Mouse (Mus musculus) left cerebral cortex, postnatal 10 days (tissue): ENCODE measurements at regions not wholly inside any gene's neighbourhood (a gene's known extent, or its start where the extent isn't known, plus 50 kb on each side); places are given as distances from the start of the nearest gene placed in this dataset.

Experiments used
- DNase-seq, 2 experiments: peaks; one replicate each; pipeline ENCODE4 v3.0.0; 2021 to 2022; ENCODE audit warnings: low spot score in 2 of 2, mixed read lengths in 1 of 2; ENCODE audit errors: extremely low spot score in 1 of 2
- intact Hi-C: fragments of 180-260 bp; cut with DNase I; formaldehyde crosslinking; loops from one replicate; pipeline ENCODE4 v1.15.1; 2025

DNA sequence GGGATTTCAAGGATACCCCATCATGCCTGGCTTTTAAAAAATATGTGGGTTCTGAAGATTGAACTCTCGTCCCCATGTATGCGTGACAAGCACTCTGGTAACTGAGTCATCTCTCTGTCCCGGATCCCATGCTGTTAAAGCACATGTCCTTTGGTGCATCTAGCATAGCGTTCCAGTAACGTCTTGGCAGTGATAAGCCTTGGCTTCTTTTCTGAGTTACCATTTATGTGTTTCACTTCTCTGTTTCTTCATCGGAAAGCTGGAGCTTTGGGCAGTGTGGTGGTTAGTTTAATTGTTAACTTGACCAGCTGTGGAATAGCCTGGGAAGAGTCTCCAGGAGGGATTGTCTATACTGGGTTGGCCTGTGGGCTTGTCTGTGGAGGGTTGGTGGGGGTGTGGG, 115.7 kb upstream of the Cxcr4 start:
- intact Hi-C loops, result no loop called here
- DNase-seq, result no peak

DNA sequence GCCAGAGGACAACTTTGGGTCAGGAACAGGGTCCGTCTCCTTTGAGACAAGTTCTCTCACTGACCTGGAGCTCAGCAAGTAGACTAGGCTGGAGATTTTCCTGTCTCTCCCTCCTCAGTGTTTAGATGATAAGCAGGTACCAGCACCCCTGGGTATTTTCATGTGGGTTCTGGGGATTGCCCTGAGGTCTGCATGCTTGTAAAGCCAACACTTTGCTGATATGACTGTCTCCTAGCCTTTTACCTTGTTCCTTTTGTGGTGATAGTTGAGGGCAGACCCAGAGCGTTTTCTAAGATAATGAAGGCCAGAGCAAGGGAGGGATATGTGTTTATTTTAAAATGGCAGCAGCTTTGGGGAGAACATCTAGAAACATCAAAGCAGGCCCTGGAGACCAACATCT, 114.1 kb upstream of the Cxcr4 start:
- no peak for DNase-seq
- intact Hi-C loops, result no loop called here

DNA sequence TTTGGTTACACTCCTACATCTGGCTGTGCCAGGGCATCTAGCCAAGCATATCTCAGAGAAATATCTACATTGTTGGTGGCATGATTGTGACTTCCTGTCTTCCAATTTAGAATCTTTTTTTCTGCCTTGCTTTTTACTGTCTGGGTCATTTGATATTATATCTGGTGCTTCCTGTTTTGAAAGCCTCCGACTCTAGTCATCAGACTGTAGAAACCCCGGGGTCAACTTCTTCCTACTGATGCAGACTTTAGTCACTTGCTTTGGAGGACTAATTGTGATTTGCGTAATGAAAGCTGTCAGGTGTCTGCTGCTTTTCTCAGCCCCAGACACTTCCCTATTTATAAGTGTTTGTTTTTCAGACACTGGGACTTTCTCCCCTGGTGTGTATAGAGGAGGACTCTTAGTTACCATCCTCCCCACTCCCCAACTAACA, 113.0 kb upstream of the Cxcr4 start:
- no peak for DNase-seq
- intact Hi-C loops, result no loop called here

DNA sequence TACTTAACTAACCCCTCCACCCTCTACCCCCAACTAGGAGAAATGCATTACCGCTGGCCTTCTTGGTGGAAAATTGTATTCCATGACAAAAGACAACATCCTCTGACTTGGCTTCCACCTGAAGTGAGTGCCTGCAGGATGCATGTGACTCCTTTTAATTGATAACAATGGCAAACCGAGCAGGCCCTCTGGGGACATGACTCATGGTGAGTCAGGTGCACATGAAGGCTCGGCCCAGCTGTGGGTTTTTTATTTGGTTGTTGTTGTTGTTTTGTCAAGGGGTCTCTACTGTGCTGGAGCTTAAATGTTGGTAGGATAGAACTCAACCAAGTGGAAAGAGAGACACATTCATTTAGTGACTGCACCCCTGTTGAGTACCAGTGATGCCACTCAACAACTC, 109.2 kb upstream of the Cxcr4 start:
- no peak for DNase-seq
- intact Hi-C loops, result no loop called here

DNA sequence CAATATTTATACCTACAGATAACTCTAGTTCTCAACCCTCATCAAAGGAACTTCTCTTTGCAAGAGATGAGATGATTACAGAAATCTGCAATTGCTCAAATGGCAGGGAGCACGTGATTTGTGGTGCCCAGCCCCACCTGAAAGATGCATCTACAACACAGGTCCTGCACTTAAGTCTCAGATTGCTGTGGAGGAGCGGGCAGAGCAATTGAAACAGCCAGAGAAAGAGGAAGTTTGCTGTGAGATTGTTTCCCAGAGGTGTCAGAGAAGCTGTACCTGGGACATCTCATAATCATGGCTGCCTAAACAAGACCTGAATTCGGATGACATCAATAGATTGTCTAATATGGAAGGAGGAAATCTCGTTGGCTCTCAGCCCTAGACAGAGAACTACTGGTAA, 105.9 kb upstream of the Cxcr4 start:
- intact Hi-C loops, result no loop called here
- DNase-seq, result no peak

DNA sequence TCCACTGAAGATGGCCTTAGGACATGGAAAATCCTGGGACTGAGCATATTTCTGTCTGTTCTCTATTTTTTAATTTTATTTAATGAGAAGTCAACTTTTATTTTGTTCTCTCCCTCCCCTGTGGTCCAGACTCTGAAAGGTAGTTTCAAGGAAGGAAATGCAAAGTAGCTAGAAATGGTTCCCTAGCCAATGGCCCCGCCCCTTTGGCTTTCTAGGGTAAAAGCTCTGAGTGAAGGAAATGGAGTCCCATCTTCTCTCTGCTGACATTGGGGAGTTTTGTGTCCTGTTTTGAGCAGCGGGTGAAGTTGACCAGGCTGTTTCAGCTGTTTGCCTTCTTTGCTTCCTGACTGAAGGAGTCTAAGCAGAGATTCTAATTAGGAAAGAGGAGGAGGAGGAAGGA, 103.8 kb upstream of the Cxcr4 start:
- no peak for DNase-seq
- intact Hi-C loops, result no loop called here

DNA sequence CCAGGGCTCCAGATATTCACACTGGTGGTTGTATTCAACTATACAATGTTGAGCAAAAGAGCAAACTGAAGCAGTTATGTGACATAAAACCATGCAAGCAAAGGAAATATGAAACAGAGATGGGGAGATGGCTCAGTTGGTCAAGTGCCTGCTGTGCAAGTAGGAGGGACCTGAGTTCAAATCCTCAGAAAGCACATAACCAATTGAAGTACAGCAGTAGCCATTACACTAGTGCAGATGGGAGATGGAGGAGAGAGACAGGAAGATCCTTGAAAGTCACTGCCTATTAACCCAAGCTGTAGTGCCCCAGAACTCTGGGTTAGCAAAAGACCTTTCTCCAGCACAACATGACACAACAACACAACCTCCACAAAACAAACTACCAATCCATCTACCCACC, 100.7 kb upstream of the Cxcr4 start:
- no peak for DNase-seq
- intact Hi-C loops, result no loop called here

DNA sequence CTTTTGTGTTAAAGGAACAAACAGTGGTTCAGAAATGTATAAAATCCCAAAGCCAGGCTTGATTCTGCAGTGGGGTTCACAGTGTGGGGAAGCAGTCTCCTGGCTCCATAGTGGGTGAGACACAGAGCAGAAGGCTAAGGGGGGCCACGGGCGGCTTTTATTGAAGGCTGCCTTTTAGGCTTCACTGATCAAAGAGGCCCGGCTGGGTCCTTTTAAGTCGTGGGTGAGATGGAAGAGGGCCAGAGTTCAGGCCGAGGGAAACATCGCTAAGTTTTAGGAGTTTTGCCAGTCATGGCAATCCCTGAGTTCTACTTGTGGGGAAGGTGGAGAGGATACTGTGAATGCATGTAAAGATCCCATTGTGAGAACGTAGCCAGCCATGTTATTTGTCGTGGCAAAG, 100.2 kb upstream of the Cxcr4 start:
- DNase-seq, result no peak

DNA sequence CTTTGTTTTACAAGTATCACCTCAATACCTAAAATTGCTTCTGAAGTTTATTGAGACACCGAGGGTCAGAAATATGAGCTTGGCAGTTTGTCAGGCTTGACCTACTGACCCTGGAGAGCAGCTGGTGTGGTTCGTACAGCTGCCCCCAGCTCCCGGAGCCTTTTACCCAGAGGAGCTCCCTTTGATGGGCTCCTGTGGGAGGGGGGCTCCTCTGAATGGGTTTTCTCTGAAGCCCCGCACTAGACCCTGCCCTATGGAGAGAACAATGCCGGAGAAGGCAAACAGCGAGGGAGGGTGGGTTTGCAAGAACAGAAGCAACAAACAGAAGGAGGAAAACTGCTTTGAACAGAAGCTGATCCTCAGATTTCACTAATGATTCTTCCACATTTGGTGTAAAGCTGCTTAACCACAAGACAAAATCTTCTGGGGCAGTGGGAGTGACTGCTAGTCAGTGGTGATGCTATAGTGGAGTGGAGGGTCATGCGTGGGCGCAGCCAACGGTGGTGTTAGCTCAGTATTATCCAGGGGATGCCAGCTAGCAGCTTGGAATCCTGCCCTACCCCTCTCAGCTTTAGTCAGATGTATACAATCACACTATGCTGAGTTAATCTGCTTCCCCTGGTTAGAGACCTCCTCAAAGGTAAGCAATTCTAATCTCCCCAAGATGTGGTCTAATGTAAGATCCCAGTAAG, 95.3 kb upstream of the Cxcr4 start:
- intact Hi-C loops, result no loop called here
- no peak for DNase-seq

More for the DNA sequence above, 100.2 kb upstream of the Cxcr4 start:
- intact Hi-C loops, result no loop called here

DNA sequence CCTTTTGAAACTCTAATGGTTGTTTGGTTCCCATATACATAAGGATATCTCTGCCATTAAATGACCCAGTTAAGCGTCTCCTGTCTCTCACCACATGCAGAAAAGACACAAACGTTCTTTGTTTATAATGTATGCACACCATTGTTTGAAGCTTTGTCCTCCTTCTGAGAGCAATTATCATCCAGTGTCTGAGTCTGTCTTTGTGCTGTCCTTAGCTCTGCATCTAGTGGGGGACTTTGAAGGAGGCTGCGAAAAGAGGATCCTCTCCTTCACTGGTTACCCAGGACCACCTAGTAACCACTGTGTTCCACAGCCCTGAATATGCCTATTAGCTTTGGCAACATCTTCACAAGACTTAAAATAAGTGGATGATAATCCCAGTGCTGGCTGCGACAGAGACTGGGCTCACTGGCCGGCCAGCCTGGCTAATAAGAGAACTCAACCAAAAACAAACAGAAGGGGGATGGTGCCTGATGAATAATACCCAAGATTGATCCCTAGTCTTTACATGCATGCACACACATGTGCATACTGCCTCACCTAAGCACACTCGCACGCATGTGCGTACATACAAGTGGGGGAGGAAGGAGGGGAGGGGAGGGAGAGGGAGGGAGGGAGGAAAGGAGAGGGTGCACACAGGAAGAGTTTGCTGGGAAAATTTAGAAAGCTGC, 93.5 kb upstream of the Cxcr4 start:
- no peak for DNase-seq
- intact Hi-C loops, result no loop called here

DNA sequence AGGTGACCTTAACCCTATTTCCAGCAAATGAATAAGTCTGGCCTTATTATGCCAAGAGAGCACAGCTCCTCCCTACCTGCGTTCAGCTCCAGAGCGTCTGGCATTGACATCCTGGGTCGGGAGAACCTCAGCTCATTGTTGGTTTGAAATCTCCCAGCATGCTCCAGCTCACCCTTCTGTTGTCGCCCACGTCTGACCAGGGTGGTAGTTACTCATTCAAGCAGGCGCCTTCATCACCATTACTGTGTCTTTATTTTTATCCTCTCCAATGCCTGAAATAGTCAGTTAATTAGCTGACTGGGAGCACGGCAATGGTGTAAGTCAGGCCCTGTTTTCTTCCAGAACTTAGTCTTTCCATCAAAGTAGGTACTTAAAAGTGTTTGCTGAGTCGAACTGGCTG, 90.8 kb upstream of the Cxcr4 start:
- no peak for DNase-seq
- intact Hi-C loops, result no loop called here

DNA sequence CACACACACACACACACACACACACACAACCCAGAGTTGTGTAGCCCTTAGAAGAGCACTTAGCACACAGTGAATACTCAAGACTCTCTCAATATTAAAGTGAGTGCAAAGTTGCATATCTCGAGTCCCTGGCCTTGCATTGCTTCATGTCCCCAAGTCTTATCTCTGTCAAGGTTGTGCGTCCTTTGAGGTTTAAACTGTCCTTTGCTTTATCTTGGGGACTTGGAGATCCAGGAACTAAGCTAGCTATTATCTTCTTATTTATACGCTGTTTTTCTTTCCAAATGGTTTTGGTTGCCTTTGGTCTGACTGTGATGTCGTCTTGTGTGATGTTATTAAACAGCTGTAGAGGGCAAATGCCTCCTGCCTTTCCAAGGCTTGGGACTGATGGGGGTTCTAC, 89.2 kb upstream of the Cxcr4 start:
- intact Hi-C loops, result no loop called here
- DNase-seq, result no peak

DNA sequence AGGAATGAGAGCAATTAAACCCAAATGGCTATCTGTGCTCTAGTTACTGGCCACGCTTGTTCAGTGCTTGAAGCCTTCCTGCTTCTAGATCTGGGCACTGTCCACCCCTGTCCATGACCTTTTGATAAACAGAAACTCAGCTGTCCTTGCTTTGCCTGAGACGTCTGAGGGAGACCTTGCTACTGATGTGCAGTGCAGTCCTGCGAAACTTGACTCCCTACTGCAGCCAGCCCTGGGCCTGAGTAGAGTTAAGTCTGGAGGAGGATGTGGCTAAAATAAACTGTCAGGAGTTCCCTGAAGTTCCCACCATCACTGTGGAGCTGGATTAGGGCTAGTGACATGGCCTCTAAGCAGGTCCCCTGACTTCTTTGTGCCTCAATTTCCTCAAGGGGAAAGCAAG, 88.4 kb upstream of the Cxcr4 start:
- DNase-seq, result no peak
- intact Hi-C loops, result no loop called here

DNA sequence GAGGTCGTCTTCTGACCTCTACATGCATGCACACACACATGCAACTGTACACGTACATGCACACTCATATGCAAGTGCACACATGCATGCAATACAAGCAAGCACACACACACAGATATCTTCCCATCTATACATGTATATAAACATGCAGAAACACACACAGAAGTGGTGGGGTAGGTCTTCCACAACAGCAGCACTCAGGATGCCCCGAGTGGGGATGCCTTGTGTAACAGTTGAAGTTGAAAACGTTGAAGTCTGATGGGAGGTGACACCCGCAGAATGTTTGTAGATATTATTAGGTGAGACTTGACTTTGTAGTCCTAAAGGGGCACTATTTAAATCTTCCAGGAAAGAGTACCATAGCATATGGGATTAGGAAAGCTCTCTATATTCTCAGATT, 87.9 kb upstream of the Cxcr4 start:
- intact Hi-C loops, result no loop called here
- DNase-seq, result no peak

DNA sequence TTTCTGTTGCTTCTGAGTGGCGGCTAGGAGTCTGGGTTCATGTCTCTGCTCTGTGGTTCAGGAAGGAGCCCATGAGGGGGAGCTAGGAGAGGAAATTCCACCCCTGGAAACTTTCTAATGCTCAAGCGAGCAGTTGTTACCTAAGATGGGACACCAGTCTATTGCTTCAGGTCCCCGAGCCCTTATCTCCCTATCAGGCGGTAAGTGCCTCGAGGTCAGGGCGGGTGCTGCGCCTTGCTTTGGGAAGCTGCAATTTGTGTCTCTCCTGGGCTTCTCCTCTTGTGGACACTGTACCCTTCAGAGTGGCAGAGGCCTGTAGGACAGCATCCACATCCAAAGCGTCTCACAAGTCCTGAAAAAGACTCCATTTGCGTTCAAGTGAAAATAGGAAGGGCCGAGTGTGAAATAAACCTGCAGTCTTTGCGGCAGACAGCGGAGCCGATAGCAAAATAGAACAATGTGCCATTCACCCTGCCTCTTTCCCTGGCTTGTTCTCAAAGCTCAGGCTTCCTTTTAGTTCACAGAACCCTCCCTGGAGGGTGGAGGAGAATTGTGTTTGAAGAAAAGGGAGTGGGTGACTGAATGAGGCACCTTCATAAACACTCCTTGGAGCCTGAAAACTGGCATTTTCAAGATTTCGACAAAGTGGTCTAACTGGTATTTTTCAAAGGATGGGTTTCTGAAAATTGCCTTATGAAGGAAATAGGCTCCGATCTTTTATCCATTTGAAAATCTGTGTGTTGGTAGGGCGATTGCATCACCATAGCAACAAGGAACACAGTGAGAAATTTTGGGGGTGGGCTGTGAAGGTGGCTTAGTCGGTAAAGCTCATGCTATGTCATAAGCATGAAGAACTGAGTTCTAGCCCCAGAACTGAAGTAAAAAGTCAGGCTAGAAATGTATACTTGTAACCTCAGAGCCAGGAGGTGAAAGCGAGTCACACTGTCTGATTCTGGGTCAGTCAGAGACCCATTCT, 87.2 kb upstream of the Cxcr4 start:
- DNase-seq, result peak in 1 of 2 experiments; percentile 35
- intact Hi-C loops, result no loop called here

DNA sequence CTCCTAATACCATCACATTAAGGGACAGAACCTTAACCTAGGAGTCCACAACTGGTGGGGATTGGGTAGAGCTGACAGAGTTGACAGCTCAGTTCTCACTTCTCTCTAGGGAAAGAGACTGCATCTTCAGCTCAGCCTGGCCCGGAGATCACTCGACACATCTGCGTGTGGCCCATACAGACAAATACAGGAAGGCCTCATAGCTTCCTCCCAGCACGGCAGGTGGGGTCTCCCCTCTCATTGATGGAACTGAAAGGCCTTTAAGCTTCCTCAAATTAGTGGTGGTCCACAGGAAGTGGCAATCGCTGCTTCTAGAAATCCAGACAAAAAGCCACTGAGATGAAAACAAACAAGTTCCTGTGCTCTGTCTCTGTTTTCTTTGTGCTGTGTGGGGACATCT, 83.4 kb upstream of the Cxcr4 start:
- intact Hi-C loops, result no loop called here
- no peak for DNase-seq

DNA sequence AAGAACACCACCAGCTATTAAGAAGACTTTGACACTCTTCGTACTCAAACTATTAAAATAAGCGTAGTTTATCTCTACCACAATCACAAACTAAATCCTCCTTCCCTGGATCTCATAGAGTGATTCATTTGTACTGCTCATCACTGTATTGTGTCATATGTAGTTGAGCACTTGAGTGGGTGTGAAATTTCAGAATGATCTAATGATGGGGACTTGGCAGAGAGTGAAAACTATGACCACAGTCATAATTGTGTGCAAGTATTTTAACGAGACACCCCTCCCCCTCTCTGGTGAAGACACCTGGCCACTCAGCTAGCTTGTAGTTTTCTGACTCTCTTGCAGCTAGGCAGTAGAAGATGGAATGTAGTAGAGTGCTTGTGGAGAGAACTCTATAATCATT, 80.2 kb upstream of the Cxcr4 start:
- intact Hi-C loops, result no loop called here
- DNase-seq, result no peak

DNA sequence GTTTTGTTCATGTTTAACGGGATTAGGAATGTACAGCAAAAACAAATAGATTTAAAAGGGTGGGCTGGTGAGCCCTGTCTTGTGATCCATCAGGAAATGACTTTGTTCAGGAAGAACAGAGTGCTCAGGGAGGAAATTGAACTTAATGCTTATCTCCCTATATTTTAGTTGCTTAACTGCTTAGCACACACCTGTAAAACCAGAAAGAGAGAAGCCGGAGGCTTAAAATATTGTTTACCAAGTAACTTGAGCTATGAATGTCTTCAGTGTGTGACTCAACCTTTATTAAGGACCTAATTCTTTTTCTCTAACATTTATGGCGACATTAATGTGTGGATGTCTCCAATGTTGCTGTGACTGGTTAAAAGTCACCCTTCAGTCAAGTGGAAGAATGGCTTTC, 79.4 kb upstream of the Cxcr4 start:
- intact Hi-C loops, result no loop called here
- no peak for DNase-seq

DNA sequence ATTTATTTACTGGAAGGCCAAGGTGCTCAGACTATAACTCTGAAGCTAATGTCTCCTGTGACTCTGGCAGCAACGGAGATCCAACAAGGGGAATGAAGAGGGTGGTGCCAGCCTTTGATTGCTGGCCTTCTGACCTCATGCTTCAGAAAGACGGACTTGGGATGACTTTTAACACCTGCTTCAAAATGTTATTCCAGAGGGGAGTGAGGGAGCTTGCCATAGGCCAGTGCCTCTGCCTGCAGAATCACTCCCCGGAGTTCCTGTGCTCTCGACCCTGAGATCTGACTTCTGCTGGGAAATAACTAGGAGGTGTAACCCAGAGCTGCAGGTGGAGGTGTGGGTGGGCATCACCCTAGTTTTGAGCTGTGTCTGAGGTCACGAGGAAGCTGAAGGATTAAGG, 78.9 kb upstream of the Cxcr4 start:
- DNase-seq, result no peak
- intact Hi-C loops, result no loop called here

DNA sequence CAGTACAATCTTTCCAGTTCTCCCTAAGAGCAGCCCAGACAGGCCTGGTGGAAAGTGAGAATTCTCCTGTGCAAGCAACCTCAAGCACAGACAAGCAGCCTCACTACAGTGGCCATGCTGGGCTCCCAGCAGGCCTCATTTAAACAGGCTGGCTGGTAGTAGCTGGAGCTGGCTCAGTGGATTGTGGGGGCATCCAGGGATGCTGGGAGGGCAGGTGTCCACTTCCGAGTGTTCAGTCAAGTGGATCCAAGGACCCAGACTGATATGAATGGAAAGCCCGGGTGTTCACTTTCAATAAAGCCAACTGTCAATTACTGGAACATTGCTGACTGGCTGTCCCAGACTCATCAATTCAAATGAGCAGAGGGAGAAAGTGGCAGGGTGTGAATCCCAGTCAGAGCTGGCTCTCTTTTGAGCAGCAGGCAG, 77.2 kb upstream of the Cxcr4 start:
- no peak for DNase-seq
- intact Hi-C loops, result no loop called here
